In the genomic region with DNA sequence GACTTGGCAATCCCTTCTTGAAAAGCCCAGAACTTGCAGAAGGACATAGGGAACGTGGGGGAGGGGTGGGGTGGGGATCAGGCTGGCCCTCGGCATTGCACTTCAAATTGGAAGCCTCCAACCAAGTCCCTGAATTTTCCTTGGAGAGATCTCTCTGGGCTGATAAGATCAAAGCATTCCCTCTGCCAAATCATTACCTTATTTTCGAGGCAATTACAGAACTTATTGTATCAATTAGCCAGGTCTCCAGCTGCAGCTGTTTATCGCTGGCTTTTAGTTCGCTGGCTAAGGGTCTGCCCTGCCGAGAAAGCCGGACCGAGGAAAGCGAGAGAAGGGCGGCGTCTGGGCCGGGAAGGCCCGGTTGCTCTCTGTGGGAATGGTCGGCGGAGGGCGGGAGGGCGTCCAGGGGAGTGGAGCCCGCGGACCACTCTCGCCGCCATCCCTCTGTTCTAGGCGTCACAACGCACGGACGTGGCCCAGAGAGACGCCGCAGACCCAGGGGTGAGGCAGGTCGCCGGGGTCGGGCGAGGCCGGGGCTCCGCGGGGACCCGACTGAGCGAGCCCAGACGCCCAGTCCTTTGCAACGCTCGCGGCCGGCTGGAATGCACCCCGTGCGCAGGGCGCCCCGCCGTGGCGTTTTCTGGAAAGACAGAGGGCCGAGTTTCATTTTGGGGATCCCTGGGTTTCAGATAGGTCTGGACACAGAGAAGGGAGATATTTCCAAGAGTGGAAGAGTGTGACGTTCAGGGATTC, we compare ENCODE assay signal across 8 mouse cellular contexts. TPM values are rescaled to one million over a fixed set of nuclear protein-coding genes. Genes with fewer than 3 reads are reported as not detected.
DNase-seq lines count a peak whose midpoint lies in the region; ATAC-seq and TF ChIP-seq lines count a peak whose summit lies in the region.

No protein-coding gene starts in this region.

- peak; percentile 60 for ATAC-seq in CD4-positive, CD25-positive, alpha-beta regulatory T cell, adult 4 months
- ATAC-seq in forebrain, embryonic 12.5 days (ENCODE audit: low FRiP score): peak; percentile 76
- ATAC-seq in heart, postnatal 0 days (ENCODE audit: insufficient read depth, low read depth): peak; percentile 82
- peak; percentile 47; the same call in 1 of the 2 replicates for ATAC-seq in liver, embryonic 15.5 days (ENCODE audit: insufficient read depth)
- peak; percentile 71 for ATAC-seq in neural tube, embryonic 13.5 days (ENCODE audit: low read depth)

- DNase-seq in heart, postnatal 0 days (ENCODE audit: low spot score): peak; percentile 65
- DNase-seq in kidney, postnatal 4 days: peak; percentile 95
- DNase-seq in testis, postnatal 10 days (ENCODE audit: low spot score): peak; percentile 97

- no peaks in the 10 kb centered on the region for H3K9me3 ChIP-seq in forebrain, embryonic 12.5 days
- no peaks in the 10 kb centered on the region for H3K9me3 ChIP-seq in heart, postnatal 0 days (replicated peaks; ENCODE audit: control insufficient read depth, low read length)
- no peaks in the 10 kb centered on the region for H3K9me3 ChIP-seq in liver, embryonic 15.5 days (replicated peaks)
- H3K9me3 ChIP-seq in neural tube, embryonic 13.5 days: no peaks in the 10 kb centered on the region

- peak overlapping the region; percentile 79 for H3K4me3 ChIP-seq in brown adipose tissue, adult 24 weeks (ENCODE audit: insufficient read depth, low read depth, low read length)
- H3K4me3 ChIP-seq in forebrain, embryonic 12.5 days (replicated peaks): peak overlapping the region; percentile 50
- H3K4me3 ChIP-seq in heart, postnatal 0 days (ENCODE audit: low read depth, low read length): peak overlapping the region; percentile 61
- peak overlapping the region; percentile 56 for H3K4me3 ChIP-seq in liver, embryonic 15.5 days (replicated peaks)
- H3K4me3 ChIP-seq in neural tube, embryonic 13.5 days: peak overlapping the region; percentile 48

- no peak overlapping the region for H3K27ac ChIP-seq in brown adipose tissue, adult 24 weeks (replicated peaks; ENCODE audit: low read depth, low read length)
- no peak overlapping the region for H3K27ac ChIP-seq in forebrain, embryonic 12.5 days
- peak overlapping the region; percentile 74 for H3K27ac ChIP-seq in heart, postnatal 0 days (ENCODE audit: low read depth)
- no peak overlapping the region for H3K27ac ChIP-seq in liver, embryonic 15.5 days (replicated peaks)
- H3K27ac ChIP-seq in neural tube, embryonic 13.5 days (replicated peaks): no peak overlapping the region

- H3K27me3 ChIP-seq in forebrain, embryonic 12.5 days: peaks cover 45% of the 10 kb centered on the region
- peaks cover 13% of the 10 kb centered on the region for H3K27me3 ChIP-seq in heart, postnatal 0 days (ENCODE audit: control insufficient read depth, insufficient read depth, low read length)
- H3K27me3 ChIP-seq in liver, embryonic 15.5 days: peaks cover 60% of the 10 kb centered on the region
- peaks cover 39% of the 10 kb centered on the region for H3K27me3 ChIP-seq in neural tube, embryonic 13.5 days

- TF ChIP-seq CTCF in heart, postnatal 0 days (IDR thresholded peaks at IDR 0.05; ENCODE audit: low read depth): peak; percentile 75

- H3K4me2 ChIP-seq in forebrain, embryonic 12.5 days: peak overlapping the region; percentile 79
- H3K4me2 ChIP-seq in heart, postnatal 0 days (ENCODE audit: low read depth, low read length): peak overlapping the region; percentile 82
- peak overlapping the region; percentile 76 for H3K4me2 ChIP-seq in liver, embryonic 15.5 days
- peak overlapping the region; percentile 69 for H3K4me2 ChIP-seq in neural tube, embryonic 13.5 days

- H3K4me1 ChIP-seq in brown adipose tissue, adult 24 weeks (ENCODE audit: control insufficient read depth, insufficient read depth, insufficient read length, low read length): no peaks in the 10 kb centered on the region
- peaks cover 30% of the 10 kb centered on the region for H3K4me1 ChIP-seq in forebrain, embryonic 12.5 days
- no peaks in the 10 kb centered on the region for H3K4me1 ChIP-seq in heart, postnatal 0 days (ENCODE audit: control insufficient read depth, insufficient read depth)
- H3K4me1 ChIP-seq in liver, embryonic 15.5 days (replicated peaks): 0 out of 2 replicates have a peak, but pooled peaks cover 8% of the 10 kb centered on the region
- H3K4me1 ChIP-seq in neural tube, embryonic 13.5 days (replicated peaks): peaks cover 15% of the 10 kb centered on the region; the same call in 1 of the 2 replicates

- peak overlapping the region; percentile 57 for H3K9ac ChIP-seq in forebrain, embryonic 12.5 days
- H3K9ac ChIP-seq in heart, postnatal 0 days (replicated peaks; ENCODE audit: low read depth, low read length): peak overlapping the region; percentile 76
- no peak overlapping the region for H3K9ac ChIP-seq in liver, embryonic 15.5 days
- H3K9ac ChIP-seq in neural tube, embryonic 13.5 days: peak overlapping the region; percentile 72

- WGBS in forebrain, embryonic 12.5 days: 1% methylated on average over 49 of the region's 49 CpGs
- 2% methylated on average over 49 of the region's 49 CpGs for WGBS in heart, postnatal 0 days
- WGBS in liver, embryonic 15.5 days (ENCODE audit: insufficient replicate concordance): 2% methylated on average over 49 of the region's 49 CpGs
- WGBS in neural tube, embryonic 13.5 days: under 1% methylated on average over 45 of the region's 49 CpGs

- H3K36me3 ChIP-seq in forebrain, embryonic 12.5 days (replicated peaks): no peaks in the 10 kb centered on the region
- H3K36me3 ChIP-seq in heart, postnatal 0 days (replicated peaks; ENCODE audit: control insufficient read depth, insufficient read depth, low read length): no peaks in the 10 kb centered on the region
- no peaks in the 10 kb centered on the region for H3K36me3 ChIP-seq in liver, embryonic 15.5 days (replicated peaks)
- H3K36me3 ChIP-seq in neural tube, embryonic 13.5 days: no peaks in the 10 kb centered on the region

- no peak for TF ChIP-seq EP300 in heart, postnatal 0 days (IDR thresholded peaks at IDR 0.05; ENCODE audit: low read depth)

RNA-seq across cellular contexts. Expression of a gene that starts 6.0 kb away (rescaled TPM):
- polyA plus RNA-seq in CD4-positive, CD25-positive, alpha-beta regulatory T cell, adult 4 months (2017; shearing (Covaris generic)): under 1 TPM; 0.35 to 0.75 TPM
- polyA plus RNA-seq in brown adipose tissue, adult 24 weeks (2012; ENCODE audit: insufficient read depth, insufficient read length, missing spikeins): not detected in 2 replicates
- polyA plus RNA-seq in forebrain, embryonic 12.5 days (2016; fragmentation: Nextera tagmentation; extraction: Ambion mirVana): 0.85 and 1.5 TPM in 2 replicates
- 0.80 and 1.4 TPM in 2 replicates for total RNA-seq in heart, postnatal 0 days (2014; rRNA removed; ENCODE audit: low replicate concordance)
- 0.23 and 0.34 TPM in 2 replicates for polyA plus RNA-seq in heart, postnatal 0 days (2015; fragmentation: Nextera tagmentation; extraction: Ambion mirVana)
- polyA plus RNA-seq in liver, embryonic 15.5 days (2015; fragmentation: Nextera tagmentation; extraction: Ambion mirVana): 0.05 and 0.20 TPM in 2 replicates
- polyA plus RNA-seq in neural tube, embryonic 13.5 days (2015; fragmentation: Nextera tagmentation; extraction: Ambion mirVana): 0.47 and 0.80 TPM in 2 replicates
